Mouse (Mus musculus): Measurements from ENCODE around the gene Mrpl33.

GRCm38 (mm10) chr5:31645798-31646197 lies 49.1 kb downstream of the Mrpl33 start:
- no peak for TF ChIP-seq EP300 (IDR thresholded peaks at IDR 0.05)
- TF ChIP-seq CTCF (IDR thresholded peaks at IDR 0.05), result no peak

All from lung, postnatal 0 days (tissue).